24 mouse cellular contexts compared by ENCODE assay signal in the genomic region with DNA sequence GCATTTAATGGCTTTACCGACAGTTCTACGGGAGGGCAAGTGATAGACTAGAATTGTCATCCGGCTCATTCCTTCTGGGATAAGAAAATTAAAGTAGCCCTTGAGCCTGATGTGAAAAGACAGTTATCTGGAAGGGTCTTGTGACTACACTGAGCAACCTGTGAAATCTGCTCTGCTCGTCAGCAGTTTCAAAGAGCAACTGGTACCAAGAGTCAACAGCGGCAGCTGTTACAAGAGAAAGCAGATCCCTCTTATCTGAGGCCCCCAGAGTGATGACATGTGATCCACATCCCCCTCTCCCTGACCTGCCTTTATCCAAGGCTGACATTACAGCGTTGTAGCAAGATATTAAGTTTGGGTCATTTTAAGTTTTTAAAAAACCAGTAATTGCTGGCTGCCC. TPM values are rescaled to one million over a fixed set of nuclear protein-coding genes. Genes with fewer than 3 reads are reported as not detected.
DNase-seq lines count a peak whose midpoint lies in the region; ATAC-seq and TF ChIP-seq lines count a peak whose summit lies in the region.
"Had no signal": no experiment of that assay in that cellular context is flagged by ENCODE, and none has a peak within 500 bp of the region (broad histone marks: within the 10 kb centered on the region; RNA-seq: fewer than 3 reads in every experiment).

No protein-coding gene starts in this region.

- H3K9ac ChIP-seq in heart, embryonic 12.5 days, result no peak overlapping the region
- H3K9ac ChIP-seq in heart, adult 2 months (ENCODE audit: low read depth, low read length), result no peak overlapping the region
- no peak overlapping the region for H3K9ac ChIP-seq in hindbrain, embryonic 16.5 days (ENCODE audit: low read depth, low read length)
- H3K9ac ChIP-seq in forebrain, embryonic 12.5 days, result no peak overlapping the region
- no peak overlapping the region for H3K9ac ChIP-seq in kidney, embryonic 16.5 days (replicated peaks; ENCODE audit: low read length)
- H3K9ac ChIP-seq: hindbrain, embryonic 15.5 days; kidney, embryonic 15.5 days; limb, embryonic 15.5 days; liver, embryonic 15.5 days; midbrain, embryonic 12.5 days had no signal

- no peak for TF ChIP-seq CTCF in heart, adult 2 months (IDR thresholded peaks at IDR 0.05)

- no peak for TF ChIP-seq EP300 in heart, adult 2 months (IDR thresholded peaks at IDR 0.05; ENCODE audit: insufficient read depth, low read depth, low read length)

- H3K4me3 ChIP-seq in heart, embryonic 12.5 days, result no peak overlapping the region
- no peak overlapping the region for H3K4me3 ChIP-seq in heart, adult 2 months
- no peak overlapping the region for H3K4me3 ChIP-seq in hindbrain, embryonic 16.5 days (ENCODE audit: low read length)
- H3K4me3 ChIP-seq in hindbrain, embryonic 10.5 days, result no peak overlapping the region
- H3K4me3 ChIP-seq in forebrain, embryonic 12.5 days (replicated peaks), result no peak overlapping the region
- no peak overlapping the region for H3K4me3 ChIP-seq in kidney, embryonic 16.5 days (ENCODE audit: low read length)
- H3K4me3 ChIP-seq: erythroblast, embryonic 14.5 days; hindbrain, embryonic 15.5 days; kidney, embryonic 15.5 days; limb, embryonic 15.5 days; liver, embryonic 15.5 days; midbrain, embryonic 12.5 days had no signal

- no peak for DNase-seq in heart, adult 2 months
- DNase-seq in hindbrain, embryonic 10.5 days (ENCODE audit: low spot score), result no peak
- DNase-seq in embryo, embryonic 10 days (ENCODE audit: low spot score), result peak; percentile 43
- peak; percentile 9 for DNase-seq in heart, postnatal 4 days
- DNase-seq: adrenal gland, postnatal 25 days; cerebellum, adult 11-12 months; cerebellum, postnatal 14 days; gastrocnemius, postnatal 25 days; right cerebral cortex, adult 18-20 months had no signal

- intact Hi-C loops in heart, adult 2 months (cut with DNase I), result no loop called here

- peaks cover 10% of the 10 kb centered on the region for H3K4me1 ChIP-seq in heart, embryonic 12.5 days (replicated peaks)
- no peaks in the 10 kb centered on the region for H3K4me1 ChIP-seq in heart, adult 2 months (ENCODE audit: control insufficient read depth, insufficient read depth, low read length)
- no peaks in the 10 kb centered on the region for H3K4me1 ChIP-seq in hindbrain, embryonic 16.5 days (ENCODE audit: control insufficient read depth, insufficient read depth, low read depth, low read length)
- 0 out of 2 replicates have a peak, but pooled peaks cover 3% of the 10 kb centered on the region for H3K4me1 ChIP-seq in hindbrain, embryonic 10.5 days (replicated peaks)
- H3K4me1 ChIP-seq in forebrain, embryonic 12.5 days, result no peaks in the 10 kb centered on the region
- H3K4me1 ChIP-seq in kidney, embryonic 16.5 days (ENCODE audit: insufficient read depth, low read length), result no peaks in the 10 kb centered on the region
- H3K4me1 ChIP-seq: hindbrain, embryonic 15.5 days; kidney, embryonic 15.5 days; limb, embryonic 15.5 days; liver, embryonic 15.5 days; midbrain, embryonic 12.5 days had no signal

- WGBS in heart, embryonic 12.5 days, result 4% methylated on average over 6 of the region's 6 CpGs
- WGBS in heart, adult 2 months, result 11% methylated on average over 6 of the region's 6 CpGs
- 47% methylated on average over 6 of the region's 6 CpGs for WGBS in hindbrain, embryonic 16.5 days
- 56% methylated on average over 6 of the region's 6 CpGs for WGBS in hindbrain, embryonic 10.5 days
- WGBS in forebrain, embryonic 12.5 days, result 77% methylated on average over 6 of the region's 6 CpGs
- 20% methylated on average over 6 of the region's 6 CpGs for WGBS in kidney, embryonic 16.5 days

- no peak overlapping the region for H3K27ac ChIP-seq in heart, embryonic 12.5 days (ENCODE audit: poor library complexity, severe bottlenecking)
- H3K27ac ChIP-seq in heart, adult 2 months, result no peak overlapping the region
- no peak overlapping the region for H3K27ac ChIP-seq in hindbrain, embryonic 16.5 days (ENCODE audit: low read depth, low read length)
- no peak overlapping the region for H3K27ac ChIP-seq in hindbrain, embryonic 10.5 days
- H3K27ac ChIP-seq in forebrain, embryonic 12.5 days, result no peak overlapping the region
- no peak overlapping the region for H3K27ac ChIP-seq in kidney, embryonic 16.5 days (ENCODE audit: low read length)
- H3K27ac ChIP-seq: hindbrain, embryonic 15.5 days; kidney, embryonic 15.5 days; limb, embryonic 15.5 days; liver, embryonic 15.5 days; macrophage; midbrain, embryonic 12.5 days had no signal

- TF ChIP-seq POLR2A in heart, adult 2 months (IDR thresholded peaks at IDR 0.05; ENCODE audit: insufficient read depth, low read depth, low read length), result no peak

- H3K27me3 ChIP-seq in heart, embryonic 12.5 days (replicated peaks), result peaks cover 16% of the 10 kb centered on the region
- H3K27me3 ChIP-seq in heart, adult 2 months (ENCODE audit: control insufficient read depth, insufficient read depth, low read length), result no peaks in the 10 kb centered on the region
- H3K27me3 ChIP-seq in hindbrain, embryonic 16.5 days (replicated peaks; ENCODE audit: control insufficient read depth, insufficient read depth, low read length), result no peaks in the 10 kb centered on the region
- no peaks in the 10 kb centered on the region for H3K27me3 ChIP-seq in hindbrain, embryonic 10.5 days (ENCODE audit: insufficient read depth, poor library complexity, severe bottlenecking)
- H3K27me3 ChIP-seq in forebrain, embryonic 12.5 days, result no peaks in the 10 kb centered on the region
- H3K27me3 ChIP-seq in kidney, embryonic 16.5 days (ENCODE audit: insufficient read depth, low read length), result no peaks in the 10 kb centered on the region
- H3K27me3 ChIP-seq: CH12.LX; hindbrain, embryonic 15.5 days; limb, embryonic 15.5 days; liver, embryonic 15.5 days; midbrain, embryonic 12.5 days had no signal

- ATAC-seq in heart, embryonic 12.5 days (ENCODE audit: insufficient number of reproducible peaks, low FRiP score), result peak; percentile 73
- ATAC-seq in hindbrain, embryonic 16.5 days, result peak; percentile 61
- no peak for ATAC-seq in forebrain, embryonic 12.5 days (ENCODE audit: low FRiP score)
- no peak for ATAC-seq in kidney, embryonic 16.5 days (ENCODE audit: low FRiP score, low TSS enrichment)
- ATAC-seq: forebrain, embryonic 14.5 days; intestine, postnatal 0 days had no signal

- H3K9me3 ChIP-seq in heart, embryonic 12.5 days (replicated peaks), result peaks cover 4% of the 10 kb centered on the region; the same call in 1 of the 2 replicates
- H3K9me3 ChIP-seq in hindbrain, embryonic 16.5 days (ENCODE audit: control insufficient read depth, low read length), result no peaks in the 10 kb centered on the region
- no peaks in the 10 kb centered on the region for H3K9me3 ChIP-seq in hindbrain, embryonic 10.5 days
- H3K9me3 ChIP-seq in forebrain, embryonic 12.5 days, result no peaks in the 10 kb centered on the region
- no peaks in the 10 kb centered on the region for H3K9me3 ChIP-seq in kidney, embryonic 16.5 days (ENCODE audit: low read length)
- H3K9me3 ChIP-seq: hindbrain, embryonic 15.5 days; kidney, embryonic 15.5 days; limb, embryonic 15.5 days; liver, embryonic 15.5 days; midbrain, embryonic 12.5 days had no signal

- H3K36me3 ChIP-seq in heart, embryonic 12.5 days, result no peaks in the 10 kb centered on the region
- H3K36me3 ChIP-seq in heart, adult 2 months (ENCODE audit: control insufficient read depth, insufficient read depth, low read length), result no peaks in the 10 kb centered on the region
- no peaks in the 10 kb centered on the region for H3K36me3 ChIP-seq in hindbrain, embryonic 16.5 days (ENCODE audit: control insufficient read depth, insufficient read depth, low read length)
- no peaks in the 10 kb centered on the region for H3K36me3 ChIP-seq in hindbrain, embryonic 10.5 days
- H3K36me3 ChIP-seq in forebrain, embryonic 12.5 days (replicated peaks), result no peaks in the 10 kb centered on the region
- H3K36me3 ChIP-seq in kidney, embryonic 16.5 days (ENCODE audit: insufficient read depth, low read length), result no peaks in the 10 kb centered on the region
- H3K36me3 ChIP-seq: hindbrain, embryonic 15.5 days; kidney, embryonic 15.5 days; limb, embryonic 15.5 days; liver, embryonic 15.5 days; midbrain, embryonic 12.5 days had no signal

- H3K79me2 ChIP-seq in heart, adult 2 months (replicated peaks; ENCODE audit: control insufficient read depth, insufficient read depth, low read length), result no peaks in the 10 kb centered on the region

- H3K4me2 ChIP-seq in heart, embryonic 12.5 days, result peak overlapping the region; percentile 40
- H3K4me2 ChIP-seq in hindbrain, embryonic 16.5 days (ENCODE audit: low read length), result no peak overlapping the region
- H3K4me2 ChIP-seq in forebrain, embryonic 12.5 days, result no peak overlapping the region
- H3K4me2 ChIP-seq in kidney, embryonic 16.5 days (replicated peaks; ENCODE audit: low read depth, low read length), result no peak overlapping the region
- H3K4me2 ChIP-seq: hindbrain, embryonic 15.5 days; kidney, embryonic 15.5 days; limb, embryonic 15.5 days; liver, embryonic 15.5 days; midbrain, embryonic 12.5 days had no signal

RNA-seq across cellular contexts. Expression of a gene that starts 52.6 kb away (rescaled TPM):
- 2.6 TPM in 2 replicates for polyA plus RNA-seq in heart, embryonic 12.5 days (2016; fragmentation: Nextera tagmentation; extraction: Ambion mirVana)
- under 1 TPM; 0.18 to 0.23 TPM for total RNA-seq in heart, adult 2 months (2021)
- 0.02 and 0.03 TPM in 2 replicates for polyA plus RNA-seq in heart, adult 2 months (2012; rRNA removed)
- 6.3 and 7.6 TPM in 2 replicates for polyA plus RNA-seq in hindbrain, embryonic 16.5 days (2015; fragmentation: Nextera tagmentation; extraction: Ambion mirVana)
- 0.10 and 0.30 TPM in 2 replicates for polyA plus RNA-seq in hindbrain, embryonic 10.5 days (2016; fragmentation: Nextera tagmentation; extraction: Ambion mirVana)
- total RNA-seq in heart, postnatal 4 days (2021), result 1 to 10 TPM; 3.4 to 3.6 TPM
- 0.46 and 0.81 TPM in 2 replicates for polyA plus RNA-seq in forebrain, embryonic 12.5 days (2016; fragmentation: Nextera tagmentation; extraction: Ambion mirVana)
- 0.41 and 0.59 TPM in 2 replicates for polyA plus RNA-seq in kidney, embryonic 16.5 days (2015; fragmentation: Nextera tagmentation; extraction: Ambion mirVana)
- total RNA-seq: CH12.LX, MEL had no signal
- polyA plus RNA-seq: erythroblast, embryonic 14.5 days; macrophage had no signal

Comparison
In these comparisons a context has a peak if more than half of its experiments do, and no peak if none do; other contexts are left out.
1. DNase-seq: peak in embryo, embryonic 10 days (single experiment) and heart, postnatal 4 days (single experiment); none in heart, adult 2 months (0 of 2) and hindbrain, embryonic 10.5 days (single experiment).
2. ATAC-seq: peak in heart, embryonic 12.5 days (single experiment) and hindbrain, embryonic 16.5 days (single experiment); none in forebrain, embryonic 12.5 days (single experiment) and kidney, embryonic 16.5 days (single experiment).